Mouse (Mus musculus) midbrain, embryonic 12.5 days (tissue): Measurements from ENCODE around the gene 5330417H12Rik. TPM values are rescaled to one million over a fixed set of nuclear protein-coding genes. Genes with fewer than 3 reads are reported as not detected.

Experiments
- ATAC-seq: fragments of 200-750 bp; cut with Nextera tagmentation; 2 replicates; pipeline ENCODE4 v1.8.0; 2017; ENCODE audit warnings: low read depth, moderate TSS enrichment, moderate library complexity; ENCODE audit not compliant: low FRiP score
- H3K27ac ChIP-seq: fragments of 300-500 bp; sonication (generic); replicated peaks from 2 replicates; pipeline ENCODE4 v1.5.1; 2016; ENCODE audit warnings: mild to moderate bottlenecking
- H3K27me3 ChIP-seq: fragments of 300-500 bp; sonication (generic); 2 replicates; pipeline ENCODE4 v1.6.1; 2016; ENCODE audit warnings: mild to moderate bottlenecking
- H3K36me3 ChIP-seq: fragments of 300-500 bp; sonication (generic); 2 replicates; pipeline ENCODE4 v1.6.1; 2016
- H3K4me1 ChIP-seq: fragments of 300-500 bp; sonication (generic); 2 replicates; pipeline ENCODE4 v1.6.1; 2016
- H3K4me2 ChIP-seq: fragments of 300-500 bp; sonication (generic); replicated peaks from 2 replicates; pipeline ENCODE4 v1.6.1; 2016; ENCODE audit warnings: mild to moderate bottlenecking, moderate library complexity
- H3K4me3 ChIP-seq: fragments of 300-500 bp; sonication (generic); 2 replicates; pipeline ENCODE4 v1.5.1; 2016; ENCODE audit warnings: mild to moderate bottlenecking
- H3K9ac ChIP-seq: fragments of 300-500 bp; sonication (generic); replicated peaks from 2 replicates; pipeline ENCODE4 v1.6.1; 2016; ENCODE audit warnings: mild to moderate bottlenecking, moderate library complexity
- H3K9me3 ChIP-seq: fragments of 300-500 bp; sonication (generic); 2 replicates; pipeline ENCODE4 v1.6.1; 2016; ENCODE audit warnings: mild to moderate bottlenecking
- WGBS: fragments of 180-500 bp; shearing (Covaris S2); methylation state at CpG from one replicate; pipeline ENCODE4 v1.1.7; 2016; 5-methylcytosine and 5-hydroxymethylcytosine counted together
- polyA plus RNA-seq: library from polyadenylated mRNA; unstranded; fragments of >200 nt; fragmentation: Nextera tagmentation; extraction: Ambion mirVana; gene quantifications from 2 replicates; pipeline ENCODE4 v1.2.1, GENCODE M21; 2016

5330417H12Rik gene
- polyA plus RNA-seq, 1 experiment from 2014 or later: not detected

- Histone ChIP-seq H3K4me2 (no peak overlapping the region), H3K9me3 (no peaks in the 10 kb centered on the region), H3K4me1 (0 out of 2 replicates have a peak, but pooled peaks cover 1% of the 10 kb centered on the region), H3K4me3 (no peak overlapping the region), H3K36me3 (no peaks in the 10 kb centered on the region), H3K27me3 (no peaks in the 10 kb centered on the region), H3K9ac (no peak overlapping the region), H3K27ac (no peak overlapping the region)
- 94% methylated on average over 6 of the region's 6 CpGs for WGBS
- ATAC-seq: no peak
These were observed 31.5 kb upstream of the 5330417H12Rik start for GRCm38 (mm10) chr7:107656451-107656850.

GRCm38 (mm10) chr7:107651821-107652220, 26.9 kb upstream of the 5330417H12Rik start:
- ATAC-seq: no peak
- no peaks in the 10 kb centered on the region for H3K27me3 ChIP-seq
- H3K27ac ChIP-seq: no peak overlapping the region
- H3K9ac ChIP-seq: no peak overlapping the region
- 75% methylated on average over 1 of the region's 1 CpGs for WGBS
- H3K4me2 ChIP-seq: no peak overlapping the region
- H3K4me3 ChIP-seq: no peak overlapping the region
- H3K4me1 ChIP-seq: no peaks in the 10 kb centered on the region
- H3K36me3 ChIP-seq: no peaks in the 10 kb centered on the region
- H3K9me3 ChIP-seq: no peaks in the 10 kb centered on the region

- Histone ChIP-seq H3K4me1 (no peaks in the 10 kb centered on the region), H3K9me3 (no peaks in the 10 kb centered on the region), H3K36me3 (no peaks in the 10 kb centered on the region), H3K27ac (no peak overlapping the region), H3K4me2 (no peak overlapping the region), H3K27me3 (no peaks in the 10 kb centered on the region), H3K4me3 (no peak overlapping the region), H3K9ac (no peak overlapping the region)
- 89% methylated on average over 7 of the region's 7 CpGs for WGBS
- no peak for ATAC-seq
These were observed 25.0 kb upstream of the 5330417H12Rik start for GRCm38 (mm10) chr7:107649990-107650389.

- Histone ChIP-seq H3K27ac (no peak overlapping the region), H3K36me3 (no peaks in the 10 kb centered on the region), H3K9me3 (no peaks in the 10 kb centered on the region), H3K9ac (no peak overlapping the region), H3K4me1 (no peaks in the 10 kb centered on the region), H3K4me2 (no peak overlapping the region), H3K27me3 (no peaks in the 10 kb centered on the region), H3K4me3 (no peak overlapping the region)
- WGBS: 90% methylated on average over 12 of the region's 12 CpGs
- ATAC-seq: no peak
These were observed 24.2 kb upstream of the 5330417H12Rik start for GRCm38 (mm10) chr7:107648937-107649688.

- 88% methylated on average over 2 of the region's 2 CpGs for WGBS
- no peak for ATAC-seq
- no peak overlapping the region for H3K27ac ChIP-seq
These were observed 20.0 kb upstream of the 5330417H12Rik start for GRCm38 (mm10) chr7:107644987-107645386.

GRCm38 (mm10) chr7:107642586-107643275, 17.8 kb upstream of the 5330417H12Rik start:
- H3K36me3 ChIP-seq: no peaks in the 10 kb centered on the region
- no peaks in the 10 kb centered on the region for H3K4me1 ChIP-seq
- WGBS: 81% methylated on average over 7 of the region's 7 CpGs
- no peaks in the 10 kb centered on the region for H3K27me3 ChIP-seq
- no peak overlapping the region for H3K4me2 ChIP-seq
- no peak overlapping the region for H3K27ac ChIP-seq
- no peaks in the 10 kb centered on the region for H3K9me3 ChIP-seq
- ATAC-seq: no peak
- no peak overlapping the region for H3K9ac ChIP-seq
- H3K4me3 ChIP-seq: no peak overlapping the region

More at GRCm38 (mm10) chr7:107644987-107645386, 20.0 kb upstream of the 5330417H12Rik start:
- Histone ChIP-seq H3K36me3 (no peaks in the 10 kb centered on the region), H3K4me1 (no peaks in the 10 kb centered on the region), H3K27me3 (no peaks in the 10 kb centered on the region), H3K9me3 (no peaks in the 10 kb centered on the region), H3K4me3 (no peak overlapping the region), H3K4me2 (no peak overlapping the region), H3K9ac (no peak overlapping the region)

- Histone ChIP-seq H3K27me3 (no peaks in the 10 kb centered on the region), H3K4me1 (no peaks in the 10 kb centered on the region), H3K4me2 (no peak overlapping the region), H3K27ac (no peak overlapping the region), H3K9ac (no peak overlapping the region), H3K9me3 (no peaks in the 10 kb centered on the region), H3K4me3 (no peak overlapping the region), H3K36me3 (no peaks in the 10 kb centered on the region)
- 90% methylated on average over 5 of the region's 5 CpGs for WGBS
- no peak for ATAC-seq
These were observed 13.1 kb upstream of the 5330417H12Rik start for GRCm38 (mm10) chr7:107638026-107638425.

GRCm38 (mm10) chr7:107637398-107637797, 12.4 kb upstream of the 5330417H12Rik start:
- H3K9me3 ChIP-seq: no peaks in the 10 kb centered on the region
- H3K4me3 ChIP-seq: no peak overlapping the region
- ATAC-seq: no peak
- no peaks in the 10 kb centered on the region for H3K27me3 ChIP-seq
- H3K9ac ChIP-seq: no peak overlapping the region
- H3K4me1 ChIP-seq: no peaks in the 10 kb centered on the region
- no peaks in the 10 kb centered on the region for H3K36me3 ChIP-seq
- H3K27ac ChIP-seq: no peak overlapping the region
- 85% methylated on average over 7 of the region's 7 CpGs for WGBS
- no peak overlapping the region for H3K4me2 ChIP-seq

- Histone ChIP-seq H3K27me3 (no peaks in the 10 kb centered on the region), H3K4me3 (no peak overlapping the region), H3K27ac (no peak overlapping the region), H3K9me3 (no peaks in the 10 kb centered on the region), H3K9ac (no peak overlapping the region), H3K4me1 (no peaks in the 10 kb centered on the region), H3K4me2 (no peak overlapping the region), H3K36me3 (no peaks in the 10 kb centered on the region)
- 92% methylated on average over 4 of the region's 4 CpGs for WGBS
- no peak for ATAC-seq
These were observed 8.2 kb upstream of the 5330417H12Rik start for GRCm38 (mm10) chr7:107633201-107633600.

- Histone ChIP-seq H3K4me3 (no peak overlapping the region), H3K9ac (no peak overlapping the region), H3K27me3 (no peaks in the 10 kb centered on the region), H3K9me3 (no peaks in the 10 kb centered on the region), H3K4me2 (no peak overlapping the region), H3K36me3 (no peaks in the 10 kb centered on the region), H3K4me1 (no peaks in the 10 kb centered on the region), H3K27ac (no peak overlapping the region)
- no peak for ATAC-seq
These were observed 3.4 kb upstream of the 5330417H12Rik start for GRCm38 (mm10) chr7:107628383-107628782.

GRCm38 (mm10) chr7:107625781-107626180, 820 bp upstream of the 5330417H12Rik start:
- WGBS: 84% methylated on average over 6 of the region's 6 CpGs
- H3K4me2 ChIP-seq: no peak overlapping the region
- ATAC-seq: no peak
- H3K27ac ChIP-seq: no peak overlapping the region
- no peaks in the 10 kb centered on the region for H3K9me3 ChIP-seq
- H3K4me1 ChIP-seq: no peaks in the 10 kb centered on the region
- H3K9ac ChIP-seq: no peak overlapping the region
- no peaks in the 10 kb centered on the region for H3K27me3 ChIP-seq
- H3K36me3 ChIP-seq: no peaks in the 10 kb centered on the region
- no peak overlapping the region for H3K4me3 ChIP-seq

- no peak for ATAC-seq
- H3K27ac ChIP-seq: no peak overlapping the region
- no peak overlapping the region for H3K4me3 ChIP-seq
- 65% methylated on average over 3 of the region's 3 CpGs for WGBS
- H3K27me3 ChIP-seq: no peaks in the 10 kb centered on the region
- H3K36me3 ChIP-seq: no peaks in the 10 kb centered on the region
- no peaks in the 10 kb centered on the region for H3K9me3 ChIP-seq
- no peak overlapping the region for H3K9ac ChIP-seq
- no peaks in the 10 kb centered on the region for H3K4me1 ChIP-seq
- no peak overlapping the region for H3K4me2 ChIP-seq
These were observed 529 bp downstream of the 5330417H12Rik start for GRCm38 (mm10) chr7:107624432-107624831.
